Mouse (Mus musculus) liver, embryonic 11.5 days (tissue): ENCODE results near the gene Pbx1. TPM values are rescaled to one million over a fixed set of nuclear protein-coding genes. Genes with fewer than 3 reads are reported as not detected.
A peak's percentile ranks its signal among the peaks of the same experiment; 100 is the strongest.

ENCODE experiments used
- ATAC-seq: fragments of 200-750 bp; cut with Nextera tagmentation; replicated peaks from 2 replicates; pipeline ENCODE4 v1.8.0; 2017; ENCODE audit warnings: moderate number of reproducible peaks, mild to moderate bottlenecking, moderate TSS enrichment, moderate library complexity; ENCODE audit not compliant: low FRiP score
- DNase-seq: peaks from one replicate; pipeline ENCODE4 v3.0.0-alpha.2; 2017; ENCODE audit warnings: low spot score
- H3K27ac ChIP-seq: fragments of 300-500 bp; sonication (generic); 2 replicates; pipeline ENCODE4 v1.5.1; 2014; ENCODE audit warnings: mild to moderate bottlenecking, low read depth, low read length, control low read depth
- H3K27me3 ChIP-seq: fragments of 300-500 bp; sonication (generic); replicated peaks from 2 replicates; pipeline ENCODE4 v1.6.1; 2014; ENCODE audit warnings: low read length, mixed read lengths; ENCODE audit not compliant: control insufficient read depth, insufficient read depth
- H3K36me3 ChIP-seq: fragments of 300-500 bp; sonication (generic); 2 replicates; pipeline ENCODE4 v1.6.1; 2014; ENCODE audit warnings: mild to moderate bottlenecking, low read length, moderate library complexity, mixed read lengths; ENCODE audit not compliant: control insufficient read depth, insufficient read depth
- H3K4me1 ChIP-seq: fragments of 300-500 bp; sonication (generic); replicated peaks from 2 replicates; pipeline ENCODE4 v1.6.1; 2014; ENCODE audit warnings: low read length, mixed read lengths; ENCODE audit not compliant: control insufficient read depth, insufficient read depth
- H3K4me2 ChIP-seq: fragments of 300-500 bp; sonication (generic); 2 replicates; pipeline ENCODE4 v1.6.1; 2014; ENCODE audit warnings: mild to moderate bottlenecking, control low read depth, moderate library complexity
- H3K4me3 ChIP-seq: fragments of 300-500 bp; sonication (generic); 2 replicates; pipeline ENCODE4 v1.5.1; 2014; ENCODE audit warnings: low read depth, low read length, control low read depth
- H3K9ac ChIP-seq: fragments of 300-500 bp; sonication (generic); 2 replicates; pipeline ENCODE4 v1.6.1; 2014; ENCODE audit warnings: low read depth, low read length, control low read depth
- H3K9me3 ChIP-seq: fragments of 300-500 bp; sonication (generic); 2 replicates; pipeline ENCODE4 v1.6.1; 2016; ENCODE audit warnings: low read length, inconsistent platforms, mixed read lengths; ENCODE audit not compliant: control insufficient read depth
- WGBS: fragments of 180-500 bp; shearing (Covaris S2); extraction: QIAGEN DNeasy Blood & Tissue Kit; methylation state at CpG from one replicate; pipeline ENCODE4 v1.1.7; 2014; 5-methylcytosine and 5-hydroxymethylcytosine counted together
- polyA plus RNA-seq: library from polyadenylated mRNA; unstranded; fragments of >200 nt; fragmentation: Nextera tagmentation; extraction: Ambion mirVana; gene quantifications from 2 replicates; pipeline ENCODE4 v1.2.1, GENCODE M21; 2014

The Pbx1 gene
- polyA plus RNA-seq, 1 experiment from 2014 or later = 17.0 TPM

- 73% methylated on average over 1 of the region's 1 CpGs for WGBS
- Histone ChIP-seq H3K9me3 (no peaks in the 10 kb centered on the region), H3K27me3 (no peaks in the 10 kb centered on the region), H3K9ac (no peak overlapping the region), H3K27ac (no peak overlapping the region), H3K36me3 (no peaks in the 10 kb centered on the region), H3K4me2 (no peak overlapping the region), H3K4me3 (no peak overlapping the region), H3K4me1 (no peaks in the 10 kb centered on the region)
- no peak for DNase-seq
- no peak for ATAC-seq
These were observed 27.4 kb upstream of the Pbx1 start for GRCm38 (mm10) chr1:168459426-168459825.

- no peak overlapping the region for H3K4me2 ChIP-seq
These were observed 25.2 kb upstream of the Pbx1 start for GRCm38 (mm10) chr1:168457191-168457747.

GRCm38 (mm10) chr1:168455178-168455577 lies 23.1 kb upstream of the Pbx1 start:
- Histone ChIP-seq H3K9ac (no peak overlapping the region), H3K27me3 (no peaks in the 10 kb centered on the region), H3K36me3 (no peaks in the 10 kb centered on the region), H3K4me3 (no peak overlapping the region), H3K27ac (no peak overlapping the region), H3K9me3 (no peaks in the 10 kb centered on the region), H3K4me1 (no peaks in the 10 kb centered on the region), H3K4me2 (no peak overlapping the region)
- DNase-seq (no peak), ATAC-seq (no peak)
- WGBS = 76% methylated on average over 8 of the region's 8 CpGs

More at GRCm38 (mm10) chr1:168457191-168457747, 25.2 kb upstream of the Pbx1 start:
- DNase-seq (no peak), ATAC-seq (no peak)
- H3K4me3 ChIP-seq = no peak overlapping the region
- no peaks in the 10 kb centered on the region for H3K9me3 ChIP-seq
- 57% methylated on average over 7 of the region's 7 CpGs for WGBS
- H3K36me3 ChIP-seq = no peaks in the 10 kb centered on the region
- H3K27ac ChIP-seq = no peak overlapping the region
- H3K4me1 ChIP-seq = no peaks in the 10 kb centered on the region
- H3K9ac ChIP-seq = no peak overlapping the region
- no peaks in the 10 kb centered on the region for H3K27me3 ChIP-seq

GRCm38 (mm10) chr1:168433671-168434070 lies 1.6 kb upstream of the Pbx1 start:
- no peaks in the 10 kb centered on the region for H3K9me3 ChIP-seq
- H3K27ac ChIP-seq = no peak overlapping the region
- H3K4me3 ChIP-seq = no peak overlapping the region
- no peak for DNase-seq
- H3K27me3 ChIP-seq = no peaks in the 10 kb centered on the region
- H3K4me2 ChIP-seq = no peak overlapping the region
- no peak overlapping the region for H3K9ac ChIP-seq
- peaks cover under 1% of the 10 kb centered on the region for H3K4me1 ChIP-seq
- H3K36me3 ChIP-seq = no peaks in the 10 kb centered on the region
- 90% methylated on average over 3 of the region's 3 CpGs for WGBS
- no peak for ATAC-seq

GRCm38 (mm10) chr1:168432281-168432725 lies 233 bp upstream of the Pbx1 start:
- Histone ChIP-seq H3K9ac (peak overlapping the region; percentile 46; the same call in 1 of the 2 replicates), H3K36me3 (no peaks in the 10 kb centered on the region), H3K4me3 (peak overlapping the region; percentile 72), H3K4me2 (peak overlapping the region; percentile 61), H3K27me3 (no peaks in the 10 kb centered on the region), H3K4me1 (peaks cover 11% of the 10 kb centered on the region), H3K27ac (no peak overlapping the region; the same call in 1 of the 2 replicates), H3K9me3 (no peaks in the 10 kb centered on the region)
- DNase-seq = peak; percentile 88
- ATAC-seq = peak; percentile 100
- under 1% methylated on average over 22 of the region's 22 CpGs for WGBS

GRCm38 (mm10) chr1:168431711-168432231 lies 299 bp downstream of the Pbx1 start:
- Histone ChIP-seq H3K27ac (peak overlapping the region; percentile 93), H3K36me3 (no peaks in the 10 kb centered on the region), H3K4me2 (peak overlapping the region; percentile 82), H3K27me3 (no peaks in the 10 kb centered on the region), H3K4me1 (peaks cover 14% of the 10 kb centered on the region), H3K4me3 (peak overlapping the region; percentile 72), H3K9me3 (no peaks in the 10 kb centered on the region), H3K9ac (peak overlapping the region; percentile 70)
- DNase-seq = peak; percentile 80
- WGBS = under 1% methylated on average over 14 of the region's 14 CpGs
- peak; percentile 64 for ATAC-seq

GRCm38 (mm10) chr1:168430868-168431710 lies 981 bp downstream of the Pbx1 start:
- Histone ChIP-seq H3K9me3 (no peaks in the 10 kb centered on the region), H3K4me2 (peak overlapping the region; percentile 82), H3K27ac (peak overlapping the region; percentile 93), H3K36me3 (no peaks in the 10 kb centered on the region), H3K27me3 (no peaks in the 10 kb centered on the region), H3K4me1 (peaks cover 18% of the 10 kb centered on the region), H3K9ac (peak overlapping the region; percentile 70), H3K4me3 (peak overlapping the region; percentile 72)
- DNase-seq (peak; percentile 51), ATAC-seq (no peak)
- under 1% methylated on average over 37 of the region's 37 CpGs for WGBS

GRCm38 (mm10) chr1:168429856-168430644 lies 2.0 kb downstream of the Pbx1 start:
- no peaks in the 10 kb centered on the region for H3K9me3 ChIP-seq
- H3K4me2 ChIP-seq = peak overlapping the region; percentile 82
- H3K36me3 ChIP-seq = no peaks in the 10 kb centered on the region
- H3K27ac ChIP-seq = peak overlapping the region; percentile 52; the same call in 1 of the 2 replicates
- peaks cover 18% of the 10 kb centered on the region for H3K4me1 ChIP-seq
- ATAC-seq (no peak), DNase-seq (no peak)
- peak overlapping the region; percentile 72 for H3K4me3 ChIP-seq
- peak overlapping the region; percentile 63 for H3K9ac ChIP-seq
- 5% methylated on average over 5 of the region's 5 CpGs for WGBS
- no peaks in the 10 kb centered on the region for H3K27me3 ChIP-seq
